Mouse (Mus musculus) brain, adult 2 months (tissue): Measurements from ENCODE around the gene 1190005I06Rik.

Experiments used
- DNase-seq: peaks from one replicate; pipeline ENCODE4 v3.0.0; 2011; ENCODE audit warnings: low read depth, low spot score

The 1190005I06Rik gene

DNA sequence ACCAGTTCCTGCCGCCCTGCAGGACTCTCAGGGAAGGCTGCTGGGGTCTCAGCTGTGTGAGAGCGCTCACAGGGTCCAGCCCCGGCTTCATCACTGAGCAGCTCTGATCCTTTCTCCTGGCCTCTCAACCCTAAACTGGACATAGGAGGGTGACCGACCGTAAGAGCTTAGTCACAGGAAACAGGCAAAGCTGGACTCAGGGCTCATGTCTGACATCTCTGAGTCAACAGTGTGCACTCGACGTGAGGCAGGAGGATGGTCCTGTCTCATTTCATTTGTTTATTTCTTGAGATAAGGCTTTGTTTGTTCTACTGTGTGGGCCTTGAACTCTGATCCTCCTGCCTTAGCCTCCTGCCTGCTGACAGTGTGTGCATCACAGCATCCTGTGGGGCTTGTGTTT, 27.0 kb downstream of the 1190005I06Rik start:
- no peak for DNase-seq

DNA sequence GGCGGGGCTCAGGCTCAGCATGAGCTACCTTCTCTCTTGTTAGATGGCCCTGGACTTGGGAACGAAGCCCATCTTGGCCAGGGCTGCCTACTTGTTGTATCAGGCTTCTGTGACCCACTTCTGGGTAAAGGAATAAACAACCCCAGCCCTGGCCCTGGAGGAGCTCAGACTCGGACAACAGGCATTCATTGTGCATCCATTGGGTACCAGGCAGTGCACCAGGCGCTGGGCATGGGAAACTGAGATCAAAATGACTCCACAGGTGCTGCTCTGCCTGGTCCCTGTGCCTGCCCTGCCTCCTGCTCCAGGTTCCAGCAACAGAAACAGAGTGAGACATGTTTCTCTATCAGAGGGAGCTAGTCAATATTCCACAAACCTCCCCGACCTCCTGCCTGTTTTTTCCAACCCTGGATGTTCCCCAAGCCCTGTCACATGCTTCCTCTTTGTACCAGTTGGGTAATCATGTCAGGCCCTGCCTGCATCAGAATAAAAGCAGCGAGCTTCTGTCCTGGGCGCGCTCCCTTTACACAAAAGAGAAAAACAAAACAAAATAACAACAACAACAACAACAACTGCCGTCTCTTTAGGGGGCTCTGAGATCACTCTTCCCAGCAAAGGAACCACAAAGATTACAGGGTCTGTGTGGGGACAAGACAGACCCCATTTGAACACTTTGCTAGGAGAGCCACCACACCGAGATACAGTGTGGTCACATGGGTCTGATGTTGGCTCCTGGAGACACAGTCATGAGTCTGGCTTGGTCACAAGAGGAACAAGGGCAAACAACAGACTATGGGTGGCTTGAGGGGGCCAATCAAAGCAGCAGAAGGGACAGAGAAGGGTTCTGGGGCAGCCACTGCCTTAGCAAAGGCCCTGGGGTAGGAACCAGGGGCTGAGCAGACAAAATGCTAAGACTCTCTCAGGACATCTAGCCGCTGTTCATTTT, 27.9 kb downstream of the 1190005I06Rik start:
- peak; percentile 72 for DNase-seq

DNA sequence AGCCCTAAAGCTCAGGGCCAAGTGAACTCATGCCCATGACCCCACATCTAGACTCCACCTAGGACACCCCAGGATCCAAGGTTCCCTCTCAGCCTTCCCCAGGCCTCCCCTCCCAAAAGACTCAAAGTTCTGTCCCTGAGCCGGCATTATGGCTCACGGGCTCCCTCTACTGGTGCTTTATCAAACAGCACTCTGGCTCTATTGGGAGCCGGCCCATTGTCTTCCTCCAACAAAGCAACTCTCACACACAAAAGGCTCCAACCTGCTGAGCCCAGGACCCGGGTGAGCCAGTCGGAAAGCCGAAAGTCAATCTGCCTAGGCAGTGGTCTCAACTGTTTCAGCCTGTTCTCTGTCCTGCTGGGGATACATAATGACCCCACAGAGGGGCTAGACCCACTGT, 29.3 kb downstream of the 1190005I06Rik start:
- peak; percentile 77 for DNase-seq

DNA sequence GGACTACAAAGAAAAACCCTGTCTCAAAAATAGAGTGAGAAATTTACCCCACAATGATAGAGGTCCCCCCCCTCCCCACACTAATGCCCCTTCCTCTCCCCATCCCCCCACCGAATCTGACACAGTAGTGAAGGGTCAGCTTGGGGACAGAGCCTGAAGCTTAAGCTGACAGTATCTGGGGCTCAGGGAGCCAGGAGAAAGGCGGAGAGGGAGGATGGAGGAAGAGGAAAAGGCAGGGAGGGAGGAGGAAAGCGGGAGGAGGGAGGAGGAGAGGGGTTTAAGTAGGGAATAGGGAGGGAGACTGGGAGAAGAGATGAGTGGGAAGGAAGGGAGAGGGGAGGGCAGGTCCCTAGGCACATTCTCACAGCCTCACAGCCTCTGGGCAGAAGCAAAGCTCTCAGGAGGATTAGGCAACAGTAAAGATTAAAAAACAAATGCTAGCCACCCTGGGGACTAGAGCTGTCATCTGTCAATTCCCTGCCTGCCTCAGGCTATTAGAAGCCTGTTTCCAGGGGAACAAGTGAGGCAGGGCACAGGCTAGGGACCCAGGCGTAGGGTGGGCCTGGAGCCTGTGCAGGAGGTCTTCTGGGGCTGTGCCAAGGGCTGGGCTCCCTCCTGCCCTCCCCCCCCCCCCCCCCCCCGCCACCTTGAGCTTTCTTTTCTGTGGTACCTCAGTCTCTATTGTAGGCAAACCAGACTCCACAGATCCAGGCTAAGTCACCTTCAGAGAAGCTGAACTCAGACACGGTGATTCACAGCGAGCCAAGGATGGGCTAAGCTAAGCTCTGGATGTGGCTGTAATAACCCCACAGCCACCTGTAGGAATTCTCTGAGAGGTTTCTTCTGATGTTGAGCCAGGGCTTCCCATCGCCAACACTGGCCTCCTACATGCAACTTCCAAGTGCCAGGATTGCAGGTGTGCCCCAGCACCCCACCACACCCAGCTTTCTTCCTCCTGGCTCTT, 30.5 kb downstream of the 1190005I06Rik start:
- DNase-seq: peak; percentile 61

DNA sequence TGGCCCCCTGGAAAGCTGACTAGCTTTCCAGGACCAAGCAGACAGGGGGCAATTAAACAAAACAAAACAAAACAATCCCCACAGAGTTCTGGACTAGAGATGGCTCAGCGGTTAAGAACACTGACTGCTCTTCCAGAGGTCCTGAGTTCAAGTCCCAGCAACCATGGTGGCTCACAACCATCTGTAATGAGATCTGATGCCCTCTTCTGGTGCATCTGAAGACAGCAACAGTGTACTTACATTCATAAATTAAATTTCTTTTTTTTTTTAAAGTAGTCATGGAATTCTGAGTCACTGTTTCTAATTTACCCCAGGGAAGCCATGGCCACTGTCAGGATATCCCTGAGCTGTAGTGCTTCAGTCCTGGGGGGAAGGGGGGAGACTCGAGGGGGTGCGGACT, 32.9 kb downstream of the 1190005I06Rik start:
- DNase-seq: no peak

DNA sequence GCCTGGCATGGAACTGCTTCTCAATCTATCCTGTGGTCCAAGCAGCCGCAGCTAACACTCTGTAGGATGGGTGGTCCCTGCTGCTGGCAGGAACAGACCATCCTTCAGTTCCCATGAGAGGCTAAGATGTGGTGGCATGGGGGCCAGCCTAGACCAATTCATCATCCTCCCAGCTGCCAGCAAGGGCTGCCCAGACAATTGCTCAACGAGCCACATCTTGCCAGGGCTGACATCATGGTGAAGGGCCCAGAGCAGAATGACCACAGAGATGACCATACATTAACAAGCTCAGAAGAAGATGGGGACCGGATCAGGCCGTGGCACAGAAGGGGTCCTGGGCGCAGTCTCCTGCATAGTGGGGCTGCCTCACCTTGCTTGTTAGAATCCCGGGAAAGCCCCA, 36.6 kb downstream of the 1190005I06Rik start:
- DNase-seq: no peak

DNA sequence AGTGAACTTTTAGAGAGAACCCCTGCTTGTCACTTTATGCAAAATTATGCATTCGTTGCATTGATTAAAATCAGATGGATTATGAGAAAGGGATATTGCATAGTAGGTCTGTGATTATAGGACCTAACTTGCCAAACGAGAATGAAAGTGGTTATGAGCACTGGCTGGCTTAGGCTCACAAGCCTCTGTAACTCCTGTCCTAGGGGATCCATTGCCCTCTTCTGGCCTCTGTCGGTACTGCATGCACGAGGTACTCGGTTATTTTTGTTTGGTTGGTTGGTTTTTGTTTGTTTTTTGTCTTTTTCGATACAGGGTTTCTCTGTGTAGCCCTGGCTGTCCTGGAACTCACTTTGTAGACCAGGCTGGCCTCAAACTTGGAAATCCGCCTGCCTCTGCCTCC, 39.5 kb downstream of the 1190005I06Rik start:
- peak; percentile 85 for DNase-seq

DNA sequence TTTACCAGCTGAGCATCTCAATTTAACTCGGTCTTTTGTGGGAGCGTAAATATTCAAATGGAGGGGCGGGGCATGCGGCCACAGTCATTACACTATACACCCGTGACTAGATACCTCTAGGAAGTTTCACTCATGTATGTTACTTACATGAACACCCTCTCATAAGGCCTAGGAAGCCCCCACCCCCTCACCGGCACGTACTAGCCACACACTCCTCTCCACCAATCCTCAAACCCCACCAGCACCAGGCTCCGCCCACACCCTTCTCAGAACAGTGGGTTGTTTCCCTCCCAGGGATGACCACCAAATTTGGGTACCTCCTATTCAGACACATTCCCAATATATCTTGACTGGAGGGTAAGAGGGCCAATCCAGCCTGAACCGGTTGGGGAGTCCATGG, 40.0 kb downstream of the 1190005I06Rik start:
- no peak for DNase-seq

DNA sequence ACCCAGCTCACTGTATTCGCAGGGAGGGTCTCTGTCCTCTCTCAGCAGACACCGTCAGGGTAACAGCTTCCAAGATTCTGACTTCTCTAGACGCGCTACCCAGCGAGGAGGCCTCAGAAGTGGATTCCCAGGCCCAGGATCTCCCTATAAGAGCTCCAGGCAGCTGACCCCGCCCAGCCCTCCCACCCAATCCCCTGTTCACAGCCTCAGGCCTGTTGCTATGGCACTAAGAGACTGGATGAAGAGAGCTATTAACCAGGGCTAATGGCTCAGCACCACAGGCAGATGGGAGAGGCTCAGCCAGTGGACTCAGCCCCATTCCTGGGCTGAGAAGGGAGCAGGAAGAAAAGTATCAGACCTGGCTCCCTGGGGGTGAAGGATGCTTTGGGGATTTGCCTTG, 44.8 kb downstream of the 1190005I06Rik start:
- DNase-seq: peak; percentile 34

DNA sequence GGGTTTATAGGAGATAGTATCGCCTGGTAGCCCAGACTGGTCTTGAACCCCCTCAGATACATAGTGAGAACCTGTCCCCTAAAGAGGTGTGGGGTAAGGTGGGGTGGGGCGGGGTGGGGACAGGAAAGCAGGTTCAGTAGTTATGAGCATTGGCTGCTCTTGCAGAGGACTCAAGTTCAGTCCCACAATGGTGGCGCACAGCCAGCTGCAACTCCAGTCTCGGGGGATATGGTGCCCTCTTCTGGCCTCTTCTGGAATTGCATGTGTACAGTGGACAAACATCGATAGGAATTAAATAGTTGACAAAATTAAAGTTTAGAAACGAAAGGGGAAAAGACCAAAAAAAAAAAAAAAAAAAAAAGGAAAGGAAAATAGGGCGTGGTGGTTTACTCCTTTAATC, 47.9 kb downstream of the 1190005I06Rik start:
- peak; percentile 89 for DNase-seq

DNA sequence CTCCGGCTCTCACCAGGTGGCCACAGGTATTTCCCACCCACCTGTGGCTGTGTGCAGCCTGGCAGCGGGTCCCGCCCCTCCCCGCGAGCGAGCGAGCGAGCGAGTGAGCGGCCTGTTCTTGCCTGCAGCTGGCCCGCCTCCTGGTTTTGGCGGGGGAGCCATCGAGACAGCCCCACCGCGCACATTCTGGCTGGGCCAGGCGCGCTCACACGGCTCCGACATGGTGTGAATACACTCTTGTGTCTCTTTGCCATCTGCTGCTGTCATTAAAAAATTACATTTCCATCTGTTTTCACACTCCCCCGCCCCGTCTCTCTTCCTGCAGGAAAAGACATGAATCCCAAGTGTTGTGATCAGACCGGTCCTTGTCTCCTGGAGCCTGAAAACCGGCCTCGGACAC, 48.9 kb downstream of the 1190005I06Rik start:
- peak; percentile 94 for DNase-seq

DNA sequence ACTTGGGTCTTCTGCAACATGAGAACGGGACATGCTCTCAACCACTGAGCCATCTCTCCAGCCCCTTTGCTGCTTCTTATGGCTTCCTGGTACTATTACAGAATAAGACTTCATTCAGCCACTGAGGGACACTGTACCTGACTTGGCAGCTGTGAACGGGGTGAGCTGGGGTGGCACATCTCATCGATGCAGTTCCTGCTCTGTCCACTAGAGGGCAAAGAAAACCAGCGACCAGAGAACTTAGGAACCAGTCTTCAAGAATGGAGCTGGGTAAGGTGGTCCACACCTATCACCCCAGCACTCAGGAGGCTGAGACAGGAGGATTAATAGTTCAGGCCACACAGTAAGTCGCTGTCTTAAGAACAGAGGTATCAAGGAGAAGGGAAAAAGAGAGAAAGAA, 51.5 kb downstream of the 1190005I06Rik start:
- peak; percentile 81 for DNase-seq

DNA sequence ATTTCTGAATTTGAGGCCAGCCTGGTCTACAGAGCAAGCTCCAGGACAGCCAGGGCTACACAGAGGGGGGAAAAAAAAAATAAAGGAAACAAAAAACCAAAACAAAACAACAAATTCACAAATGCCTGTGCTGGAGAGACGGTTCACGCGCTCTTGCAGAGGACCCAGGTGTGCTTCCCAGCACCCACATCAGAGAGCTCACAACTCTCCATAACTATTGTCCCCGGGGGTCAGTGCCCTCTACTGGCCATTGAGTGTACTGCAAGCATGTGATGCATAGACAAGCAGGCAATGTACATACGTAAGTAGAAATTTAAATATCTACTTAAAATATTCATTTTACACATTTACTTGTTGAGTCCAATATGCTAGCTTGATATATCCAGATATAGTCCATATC, 52.9 kb downstream of the 1190005I06Rik start:
- DNase-seq: no peak

DNA sequence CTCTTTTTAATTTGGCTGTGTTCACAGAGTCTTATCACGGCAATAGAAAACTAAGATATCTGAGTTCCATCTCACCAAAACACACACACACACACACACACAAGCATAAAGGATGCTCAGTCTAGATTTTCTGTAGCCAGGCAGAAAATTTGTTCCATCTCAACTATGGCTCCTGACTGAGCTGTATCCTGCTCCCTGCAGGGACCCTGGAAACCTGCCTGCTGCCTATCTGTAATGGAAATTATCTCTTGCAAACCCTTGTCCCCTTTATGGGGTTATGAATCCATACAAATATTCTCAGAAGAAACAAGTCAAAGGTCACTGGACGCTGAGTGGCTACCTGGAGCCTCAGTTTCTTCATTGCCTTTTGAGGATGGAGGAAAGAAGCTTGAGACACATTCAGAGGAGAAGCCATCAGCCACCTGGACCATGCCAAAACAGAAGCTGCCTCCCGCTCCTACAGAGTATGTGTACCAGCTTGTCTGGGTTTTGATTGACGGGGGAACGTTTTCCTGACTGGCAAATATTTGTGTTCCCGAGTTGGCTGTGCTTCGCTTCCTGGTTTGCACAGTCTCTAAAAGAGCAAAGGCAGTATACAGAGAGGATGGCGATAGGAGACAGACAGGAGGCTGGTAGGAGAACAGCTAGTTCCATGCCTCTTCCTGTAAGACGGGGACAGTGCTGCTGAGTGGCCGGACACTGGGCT, 55.7 kb downstream of the 1190005I06Rik start:
- DNase-seq: peak; percentile 66

DNA sequence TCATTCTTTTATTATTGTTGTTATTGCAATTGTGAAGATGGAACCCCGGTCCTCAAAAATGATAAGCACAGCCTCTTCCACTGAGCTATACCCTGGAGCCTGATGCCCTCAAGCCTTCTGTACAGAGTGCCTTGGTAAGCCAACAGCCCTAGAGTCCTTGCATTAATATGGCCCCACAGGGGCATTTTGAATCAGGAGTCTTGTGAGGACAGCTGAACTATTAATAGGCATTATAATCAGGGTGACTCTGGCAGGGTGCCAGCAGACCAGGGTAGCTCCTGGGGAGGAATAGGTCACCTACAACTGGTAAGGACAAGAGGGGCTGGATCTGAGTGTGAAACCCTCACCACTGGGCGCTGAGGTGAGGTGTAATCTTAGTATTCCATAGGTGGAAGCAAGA, 57.5 kb downstream of the 1190005I06Rik start:
- DNase-seq: no peak

DNA sequence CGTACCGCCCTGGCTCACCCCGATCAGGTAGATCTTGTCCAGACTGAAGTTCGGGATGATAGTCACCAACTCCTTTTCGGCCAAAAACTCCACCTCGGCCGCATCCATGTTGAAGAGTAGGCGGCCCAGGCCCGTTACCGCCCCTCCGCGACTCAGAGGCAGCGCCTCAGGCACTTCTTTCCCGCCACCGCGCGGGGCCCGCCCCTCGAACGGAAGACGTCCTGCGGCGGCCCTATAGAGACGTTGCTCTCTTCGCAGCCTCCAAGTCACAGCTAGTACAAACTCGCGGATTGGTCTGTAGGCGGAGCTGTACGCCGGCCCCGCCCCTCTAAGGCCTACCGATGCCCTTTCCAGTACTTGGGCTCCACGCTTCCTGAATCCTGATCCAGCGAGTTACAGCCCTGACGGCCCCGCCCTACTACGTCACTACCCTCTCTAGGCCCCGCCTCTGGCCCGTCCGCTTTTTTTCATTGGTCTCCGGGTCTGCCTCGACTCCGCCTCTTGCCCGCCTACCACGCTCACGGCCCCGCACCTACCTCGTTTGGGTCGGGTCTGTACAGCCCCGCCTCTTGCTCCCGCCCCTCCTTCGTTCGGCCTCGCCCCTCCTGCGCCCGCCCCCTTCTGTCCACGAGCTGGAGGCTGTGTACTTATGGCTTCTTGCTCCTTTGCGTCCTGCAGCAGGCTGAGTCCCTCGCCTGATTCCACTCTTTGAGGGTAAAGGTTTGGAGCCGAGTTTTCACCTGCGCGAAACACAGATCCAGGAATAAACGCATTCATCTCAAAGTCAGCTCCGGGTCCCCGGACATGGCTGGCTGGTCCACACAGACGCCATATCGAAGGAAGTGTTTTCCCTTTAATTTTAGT, 58.3 kb downstream of the 1190005I06Rik start, which contains the start of gene Gins2:
Gene Gins2, minus strand, starts transcription at position 397 of the 864 bp plus-strand sequence.
- DNase-seq: peak; percentile 100

DNA sequence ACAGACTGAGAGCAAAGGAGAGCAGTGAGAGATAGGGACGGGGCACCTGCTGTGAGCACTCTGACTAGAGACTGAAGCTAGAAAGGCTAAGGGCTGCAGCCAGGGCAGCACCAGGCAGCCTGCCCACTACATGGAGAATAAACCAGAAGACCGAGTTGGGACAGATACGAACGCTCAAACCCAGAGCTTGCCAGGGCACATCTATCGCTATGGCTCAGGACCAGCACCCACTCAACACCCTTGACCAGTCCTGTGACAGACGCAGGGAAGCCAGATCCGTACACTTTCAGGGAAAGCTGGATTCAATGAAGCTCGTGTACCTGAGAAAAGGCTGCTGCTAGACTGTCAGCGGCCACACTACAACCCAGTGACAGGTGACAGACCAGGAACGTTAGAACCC, 61.9 kb downstream of the 1190005I06Rik start:
- DNase-seq: no peak

DNA sequence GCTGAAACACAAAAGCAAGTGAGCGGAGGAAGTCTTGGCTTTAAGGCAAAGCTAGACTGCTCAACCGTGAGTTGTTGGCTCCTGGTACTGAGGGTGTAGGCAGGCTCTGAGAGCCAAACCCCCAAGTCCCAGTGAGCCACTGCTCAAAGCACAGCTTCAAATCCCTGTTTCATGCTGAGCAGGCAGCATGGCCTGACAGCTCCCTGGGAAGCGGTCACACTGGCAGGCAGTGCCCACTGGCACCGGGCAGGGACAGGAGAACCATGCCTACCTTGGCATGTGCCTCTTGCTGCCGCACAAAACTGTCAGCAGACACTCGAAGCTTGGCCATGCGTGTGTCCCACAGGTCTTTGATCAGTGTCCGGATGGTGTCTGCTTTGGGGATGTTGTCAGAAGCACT, 65.6 kb downstream of the 1190005I06Rik start:
- no peak for DNase-seq

DNA sequence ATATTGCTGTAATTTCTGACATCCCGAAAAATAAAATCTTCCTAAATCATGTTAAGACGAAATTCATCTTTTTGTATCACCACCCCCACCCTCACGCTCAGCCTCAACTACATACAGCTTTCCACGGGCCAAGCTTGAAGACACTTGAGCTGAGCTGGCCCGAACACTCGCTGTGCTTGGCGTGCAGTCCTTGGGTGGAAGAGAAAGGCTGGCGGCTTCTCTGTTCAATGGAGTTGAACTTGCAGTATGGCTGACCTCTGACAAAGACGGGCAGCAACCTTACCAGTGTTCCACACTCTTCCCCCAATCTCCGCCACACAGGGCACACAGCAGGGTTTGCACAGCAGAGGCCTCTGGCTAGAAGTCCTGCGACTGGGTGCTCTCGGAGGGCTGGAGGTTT, 66.1 kb downstream of the 1190005I06Rik start:
- no peak for DNase-seq

DNA sequence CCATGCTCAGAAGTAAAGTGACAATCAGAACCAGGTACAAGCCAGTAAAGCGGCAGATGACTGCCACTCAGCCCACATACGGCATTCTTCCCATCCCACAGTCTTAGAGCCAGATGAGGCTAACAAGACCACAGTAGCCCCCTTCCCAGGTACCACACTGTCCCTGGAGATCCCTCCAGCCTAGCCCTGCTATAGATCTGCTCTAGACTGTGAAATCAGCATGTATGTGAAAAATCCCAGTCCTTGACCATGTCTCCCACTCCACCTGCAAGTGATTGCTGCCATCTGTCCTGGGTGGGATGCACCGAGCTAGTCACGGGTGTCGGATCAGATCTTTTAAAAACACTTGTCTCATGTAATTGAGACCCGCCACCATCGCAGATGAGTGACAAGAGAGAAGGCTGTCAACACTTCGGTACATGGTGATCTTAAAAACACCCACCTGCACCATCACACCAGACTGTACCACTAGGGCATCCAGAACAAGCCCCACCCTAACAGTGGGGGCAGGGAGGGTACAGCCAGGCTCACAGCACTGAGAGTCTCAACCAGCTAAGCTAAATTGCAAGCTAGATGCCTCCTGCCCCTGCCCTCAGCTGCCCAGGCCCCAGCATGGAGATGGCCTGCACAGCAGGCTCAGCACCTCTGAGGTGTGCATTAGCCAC, 67.0 kb downstream of the 1190005I06Rik start:
- DNase-seq: no peak
